Mouse (Mus musculus) intestine, postnatal 0 days (tissue): ENCODE data around the gene 6430548M08Rik. TPM values are rescaled to one million over a fixed set of nuclear protein-coding genes. Genes with fewer than 3 reads are reported as not detected.

Experiments
- ATAC-seq: fragments of 200-750 bp; cut with Nextera tagmentation; 2 replicates; pipeline ENCODE4 v1.8.0; 2017; ENCODE audit warnings: mild to moderate bottlenecking, moderate TSS enrichment, moderate library complexity
- H3K27ac ChIP-seq: fragments of 300-500 bp; sonication (generic); 2 replicates; pipeline ENCODE4 v1.5.1; 2014; ENCODE audit warnings: mild to moderate bottlenecking, low read depth, low read length, moderate library complexity
- H3K27me3 ChIP-seq: fragments of 300-500 bp; sonication (generic); replicated peaks from 2 replicates; pipeline ENCODE4 v1.6.1; 2014; ENCODE audit warnings: low read length, mixed read lengths; ENCODE audit not compliant: control insufficient read depth, insufficient read depth
- H3K36me3 ChIP-seq: fragments of 300-500 bp; sonication (generic); 2 replicates; pipeline ENCODE4 v1.6.1; 2014; ENCODE audit warnings: mild to moderate bottlenecking, moderate library complexity; ENCODE audit not compliant: control insufficient read depth, insufficient read depth
- H3K4me1 ChIP-seq: fragments of 300-500 bp; sonication (generic); replicated peaks from 2 replicates; pipeline ENCODE4 v1.6.1; 2014; ENCODE audit warnings: antibody characterized with exemption, low read length, mixed read lengths; ENCODE audit not compliant: control insufficient read depth, insufficient read depth
- H3K4me2 ChIP-seq: fragments of 300-500 bp; sonication (generic); replicated peaks from 2 replicates; pipeline ENCODE4 v1.6.1; 2014; ENCODE audit warnings: low read depth, mild to moderate bottlenecking, moderate library complexity
- H3K4me3 ChIP-seq: fragments of 300-500 bp; sonication (generic); 2 replicates; pipeline ENCODE4 v1.5.1; 2014; ENCODE audit warnings: low read depth, low read length
- H3K9ac ChIP-seq: fragments of 300-500 bp; sonication (generic); 2 replicates; pipeline ENCODE4 v1.6.1; 2014; ENCODE audit warnings: mild to moderate bottlenecking, low read depth, low read length
- H3K9me3 ChIP-seq: fragments of 300-500 bp; sonication (generic); 2 replicates; pipeline ENCODE4 v1.6.1; 2016; ENCODE audit warnings: mixed run types; ENCODE audit not compliant: control insufficient read depth
- CTCF ChIP-seq: sonication (generic); IDR thresholded peaks from 2 replicates; pipeline ENCODE4 v1.5.1; 2016; ENCODE audit warnings: low read depth, mild to moderate bottlenecking, control low read depth, antibody characterized with exemption, moderate library complexity
- WGBS: fragments of 180-500 bp; shearing (Covaris S2); extraction: QIAGEN DNeasy Blood & Tissue Kit; methylation state at CpG from one replicate; pipeline ENCODE4 v1.1.7; 2014; 5-methylcytosine and 5-hydroxymethylcytosine counted together
- polyA plus RNA-seq: library from polyadenylated mRNA; unstranded; fragments of >200 nt; fragmentation: Nextera tagmentation; extraction: Ambion mirVana; gene quantifications from 2 replicates; pipeline ENCODE4 v1.2.1, GENCODE M21; 2015

The 6430548M08Rik gene
- polyA plus RNA-seq, 1 experiment from 2014 or later = 7.1 TPM

GRCm38 (mm10) chr8:120167136-120167535, 53.2 kb downstream of the 6430548M08Rik start:
- Histone ChIP-seq H3K36me3 (peaks cover under 1% of the 10 kb centered on the region; the same call in 1 of the 2 replicates), H3K4me2 (no peak overlapping the region), H3K9ac (no peak overlapping the region), H3K4me1 (no peaks in the 10 kb centered on the region), H3K4me3 (no peak overlapping the region), H3K9me3 (no peaks in the 10 kb centered on the region), H3K27ac (no peak overlapping the region), H3K27me3 (no peaks in the 10 kb centered on the region)
- ATAC-seq = no peak
- 78% methylated on average over 8 of the region's 8 CpGs for WGBS
- no peak for TF ChIP-seq CTCF

DNA sequence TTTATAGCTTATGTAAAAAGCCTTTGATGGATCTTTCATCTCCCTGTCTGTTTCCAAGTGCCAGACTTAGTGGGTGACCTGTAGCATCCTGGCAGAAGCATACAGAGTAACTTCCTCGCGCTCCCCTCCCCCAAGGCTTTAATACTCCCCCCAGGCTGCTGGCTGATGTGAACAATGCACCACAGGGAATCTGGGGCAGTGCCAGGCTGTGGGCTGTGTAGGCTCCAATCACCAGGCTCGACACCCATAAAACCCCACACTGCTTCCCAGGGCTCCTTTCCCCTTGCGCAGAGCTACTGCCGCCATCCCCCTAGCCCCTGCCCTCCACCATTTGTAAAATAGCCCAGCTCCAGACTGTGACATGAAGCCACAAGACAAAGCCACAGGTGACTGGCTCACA, 53.9 kb downstream of the 6430548M08Rik start:
- 53% methylated on average over 5 of the region's 5 CpGs for WGBS
- Histone ChIP-seq H3K4me3 (no peak overlapping the region), H3K9me3 (no peaks in the 10 kb centered on the region), H3K9ac (no peak overlapping the region), H3K27ac (no peak overlapping the region), H3K36me3 (no peaks in the 10 kb centered on the region), H3K4me2 (no peak overlapping the region), H3K4me1 (no peaks in the 10 kb centered on the region), H3K27me3 (no peaks in the 10 kb centered on the region)
- no peak for ATAC-seq
- no peak for TF ChIP-seq CTCF

- Histone ChIP-seq H3K27ac (no peak overlapping the region), H3K27me3 (no peaks in the 10 kb centered on the region), H3K9me3 (no peaks in the 10 kb centered on the region), H3K9ac (no peak overlapping the region), H3K36me3 (no peaks in the 10 kb centered on the region), H3K4me1 (no peaks in the 10 kb centered on the region), H3K4me3 (no peak overlapping the region), H3K4me2 (no peak overlapping the region)
- no peak for ATAC-seq
- 58% methylated on average over 8 of the region's 8 CpGs for WGBS
- no peak for TF ChIP-seq CTCF
Measured at GRCm38 (mm10) chr8:120169119-120169518, 55.2 kb downstream of the 6430548M08Rik start.

DNA sequence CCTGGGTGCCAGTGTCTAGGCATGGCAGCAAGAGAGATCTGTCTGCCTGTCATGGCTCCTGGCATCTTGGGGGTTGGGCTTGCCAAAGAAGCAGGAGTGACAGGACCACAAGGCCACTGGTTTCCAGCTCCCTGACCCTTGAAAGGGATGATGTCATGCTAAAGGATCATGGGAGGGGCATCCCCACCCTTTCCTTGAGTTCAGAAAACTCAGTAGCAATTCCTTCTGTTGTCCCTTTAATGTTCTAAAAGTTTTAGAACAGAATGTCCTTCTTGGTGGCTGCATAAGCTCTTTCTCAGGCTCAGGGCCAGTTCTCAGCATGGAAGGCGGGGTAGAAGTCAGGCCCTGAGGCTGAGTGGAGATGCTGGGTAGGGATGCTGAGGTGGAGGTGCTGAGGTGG, 59.2 kb downstream of the 6430548M08Rik start:
- WGBS = 79% methylated on average over 1 of the region's 1 CpGs

GRCm38 (mm10) chr8:120174606-120175005, 60.7 kb downstream of the 6430548M08Rik start:
- H3K36me3 ChIP-seq = no peaks in the 10 kb centered on the region
- no peak overlapping the region for H3K4me3 ChIP-seq
- TF ChIP-seq CTCF = no peak
- H3K27ac ChIP-seq = no peak overlapping the region
- no peaks in the 10 kb centered on the region for H3K9me3 ChIP-seq
- H3K9ac ChIP-seq = no peak overlapping the region
- no peak overlapping the region for H3K4me2 ChIP-seq
- 69% methylated on average over 18 of the region's 18 CpGs for WGBS
- no peaks in the 10 kb centered on the region; the same call in 1 of the 2 replicates for H3K4me1 ChIP-seq
- H3K27me3 ChIP-seq = peaks cover 21% of the 10 kb centered on the region; the same call in 1 of the 2 replicates
- no peak for ATAC-seq

More for the DNA sequence above, 59.2 kb downstream of the 6430548M08Rik start:
- TF ChIP-seq CTCF = no peak
- Histone ChIP-seq H3K4me3 (no peak overlapping the region), H3K36me3 (no peaks in the 10 kb centered on the region), H3K27ac (no peak overlapping the region), H3K4me1 (no peaks in the 10 kb centered on the region; the same call in 1 of the 2 replicates), H3K27me3 (peaks cover 16% of the 10 kb centered on the region; the same call in 1 of the 2 replicates), H3K9me3 (no peaks in the 10 kb centered on the region), H3K9ac (no peak overlapping the region), H3K4me2 (no peak overlapping the region)
- ATAC-seq = no peak

DNA sequence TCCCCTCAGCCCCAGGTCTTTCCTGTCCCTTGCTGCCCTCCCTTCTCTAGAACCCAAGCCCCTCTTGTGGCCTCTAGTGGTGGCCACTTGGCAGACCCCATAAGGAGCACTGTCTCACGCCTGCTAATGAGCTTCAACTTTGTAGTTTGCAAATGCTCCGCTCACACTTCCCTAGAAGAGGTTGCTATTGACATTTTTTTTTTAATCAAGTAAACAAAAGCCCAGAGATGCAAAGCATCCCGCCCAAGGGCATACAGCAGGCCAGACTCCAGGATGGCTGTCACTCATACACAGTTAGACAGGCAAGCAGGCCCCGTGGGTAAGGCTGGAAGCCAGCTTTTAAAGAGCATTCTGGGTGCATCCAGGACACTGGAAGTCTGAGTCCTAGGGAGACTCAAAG, 62.7 kb downstream of the 6430548M08Rik start:
- no peak for TF ChIP-seq CTCF
- H3K9me3 ChIP-seq = no peaks in the 10 kb centered on the region
- no peak overlapping the region for H3K4me3 ChIP-seq
- H3K9ac ChIP-seq = no peak overlapping the region
- peaks cover 21% of the 10 kb centered on the region; the same call in 1 of the 2 replicates for H3K27me3 ChIP-seq
- no peaks in the 10 kb centered on the region for H3K36me3 ChIP-seq
- no peak overlapping the region for H3K27ac ChIP-seq
- no peak overlapping the region for H3K4me2 ChIP-seq
- H3K4me1 ChIP-seq = no peaks in the 10 kb centered on the region; the same call in 1 of the 2 replicates
- 50% methylated on average over 4 of the region's 4 CpGs for WGBS
- no peak for ATAC-seq
